Mouse (Mus musculus) heart, embryonic 11.5 days (tissue): Measurements from ENCODE around the gene Gm20388. TPM values are rescaled to one million over a fixed set of nuclear protein-coding genes. Genes with fewer than 3 reads are reported as not detected.

ENCODE experiments used
- ATAC-seq: fragments of 200-750 bp; cut with Nextera tagmentation; replicated peaks from 2 replicates; pipeline ENCODE4 v1.8.0; 2017; ENCODE audit warnings: moderate library complexity; ENCODE audit not compliant: insufficient number of reproducible peaks, low FRiP score, low TSS enrichment
- H3K27ac ChIP-seq: fragments of 300-500 bp; sonication (generic); 2 replicates; pipeline ENCODE4 v1.5.1; 2014; ENCODE audit warnings: mild to moderate bottlenecking, low read depth, low read length
- H3K27me3 ChIP-seq: fragments of 300-500 bp; sonication (generic); 2 replicates; pipeline ENCODE4 v1.6.1; 2014; ENCODE audit warnings: mild to moderate bottlenecking, low read length, mixed read lengths; ENCODE audit not compliant: control insufficient read depth, insufficient read depth
- H3K36me3 ChIP-seq: fragments of 300-500 bp; sonication (generic); 2 replicates; pipeline ENCODE4 v1.6.1; 2014; ENCODE audit warnings: mild to moderate bottlenecking, low read length, moderate library complexity, mixed read lengths; ENCODE audit not compliant: control insufficient read depth, insufficient read depth
- H3K4me1 ChIP-seq: fragments of 300-500 bp; sonication (generic); 2 replicates; pipeline ENCODE4 v1.6.1; 2014; ENCODE audit warnings: low read length; ENCODE audit not compliant: control insufficient read depth, insufficient read depth
- H3K4me2 ChIP-seq: fragments of 300-500 bp; sonication (generic); 2 replicates; pipeline ENCODE4 v1.6.1; 2014; ENCODE audit warnings: mild to moderate bottlenecking, moderate library complexity
- H3K4me3 ChIP-seq: fragments of 300-500 bp; sonication (generic); 2 replicates; pipeline ENCODE4 v1.5.1; 2014; ENCODE audit warnings: low read depth, low read length
- H3K9ac ChIP-seq: fragments of 300-500 bp; sonication (generic); 2 replicates; pipeline ENCODE4 v1.6.1; 2014; ENCODE audit warnings: mild to moderate bottlenecking, low read depth, low read length, moderate library complexity
- H3K9me3 ChIP-seq: fragments of 300-500 bp; sonication (generic); replicated peaks from 2 replicates; pipeline ENCODE4 v1.6.1; 2016; ENCODE audit warnings: low read length; ENCODE audit not compliant: control insufficient read depth
- WGBS: fragments of 180-500 bp; shearing (Covaris S2); extraction: QIAGEN DNeasy Blood & Tissue Kit; methylation state at CpG from one replicate; pipeline ENCODE4 v1.1.7; 2014; ENCODE audit not compliant: insufficient replicate concordance; 5-methylcytosine and 5-hydroxymethylcytosine counted together
- polyA plus RNA-seq: library from polyadenylated mRNA; unstranded; fragments of >200 nt; fragmentation: Nextera tagmentation; extraction: Ambion mirVana; gene quantifications from 2 replicates; pipeline ENCODE4 v1.2.1, GENCODE M21; 2014

The Gm20388 gene
- polyA plus RNA-seq, 1 experiment from 2014 or later = 6.4 TPM

GRCm38 (mm10) chr8:122742471-122742870, 2831.8 kb downstream of the Gm20388 start:
- no peak for ATAC-seq
- Histone ChIP-seq H3K9me3 (no peaks in the 10 kb centered on the region), H3K36me3 (no peaks in the 10 kb centered on the region), H3K4me2 (no peak overlapping the region), H3K27me3 (peaks cover 80% of the 10 kb centered on the region), H3K4me1 (peaks cover 6% of the 10 kb centered on the region; the same call in 1 of the 2 replicates), H3K27ac (no peak overlapping the region), H3K9ac (no peak overlapping the region), H3K4me3 (no peak overlapping the region)
- 24% methylated on average over 19 of the region's 19 CpGs for WGBS

- 29% methylated on average over 17 of the region's 17 CpGs for WGBS
- ATAC-seq = no peak
- no peak overlapping the region for H3K27ac ChIP-seq
Measured at GRCm38 (mm10) chr8:122745022-122745749, 2834.5 kb downstream of the Gm20388 start.

GRCm38 (mm10) chr8:122745750-122746275, 2835.2 kb downstream of the Gm20388 start:
- H3K4me3 ChIP-seq = no peak overlapping the region
- H3K4me1 ChIP-seq = no peaks in the 10 kb centered on the region
- ATAC-seq = no peak
- WGBS = 18% methylated on average over 16 of the region's 16 CpGs
- H3K9me3 ChIP-seq = no peaks in the 10 kb centered on the region
- H3K27me3 ChIP-seq = peaks cover 65% of the 10 kb centered on the region
- H3K9ac ChIP-seq = no peak overlapping the region
- H3K4me2 ChIP-seq = no peak overlapping the region; the same call in 1 of the 2 replicates
- no peak overlapping the region for H3K27ac ChIP-seq
- H3K36me3 ChIP-seq = no peaks in the 10 kb centered on the region

More at GRCm38 (mm10) chr8:122745022-122745749, 2834.5 kb downstream of the Gm20388 start:
- Histone ChIP-seq H3K4me1 (no peaks in the 10 kb centered on the region), H3K9ac (no peak overlapping the region), H3K4me3 (no peak overlapping the region), H3K4me2 (no peak overlapping the region), H3K27me3 (peaks cover 72% of the 10 kb centered on the region), H3K36me3 (no peaks in the 10 kb centered on the region), H3K9me3 (no peaks in the 10 kb centered on the region)

DNA sequence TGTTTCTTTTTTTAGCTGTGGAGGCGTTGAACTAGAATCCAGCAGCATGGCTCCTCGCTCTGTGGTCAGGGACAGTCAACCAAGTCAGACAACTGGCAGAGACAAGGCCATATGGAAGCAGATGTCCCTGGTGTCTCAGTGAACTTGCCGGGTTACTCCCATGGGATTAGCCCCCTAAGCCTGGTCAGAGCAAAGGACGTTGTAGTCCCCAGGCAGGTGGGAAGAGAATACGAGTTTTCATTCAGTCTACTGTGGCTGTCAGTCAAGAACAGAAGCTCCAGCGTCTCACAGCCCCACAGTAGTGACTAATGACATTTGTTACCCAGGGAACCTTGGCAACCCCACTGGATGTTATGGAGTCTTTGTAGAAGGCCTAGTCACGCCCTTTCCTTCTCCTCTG, 2835.8 kb downstream of the Gm20388 start:
- 47% methylated on average over 7 of the region's 7 CpGs for WGBS
- Histone ChIP-seq H3K9me3 (no peaks in the 10 kb centered on the region), H3K27me3 (peaks cover 59% of the 10 kb centered on the region), H3K9ac (no peak overlapping the region), H3K36me3 (no peaks in the 10 kb centered on the region), H3K4me1 (no peaks in the 10 kb centered on the region), H3K4me3 (no peak overlapping the region), H3K27ac (no peak overlapping the region), H3K4me2 (no peak overlapping the region)
- no peak for ATAC-seq

GRCm38 (mm10) chr8:122747825-122748224, 2837.2 kb downstream of the Gm20388 start:
- Histone ChIP-seq H3K9ac (no peak overlapping the region), H3K4me3 (no peak overlapping the region), H3K9me3 (no peaks in the 10 kb centered on the region), H3K36me3 (no peaks in the 10 kb centered on the region), H3K4me2 (no peak overlapping the region), H3K27me3 (peaks cover 47% of the 10 kb centered on the region), H3K27ac (no peak overlapping the region), H3K4me1 (no peaks in the 10 kb centered on the region)
- WGBS = 93% methylated on average over 1 of the region's 1 CpGs
- ATAC-seq = no peak

DNA sequence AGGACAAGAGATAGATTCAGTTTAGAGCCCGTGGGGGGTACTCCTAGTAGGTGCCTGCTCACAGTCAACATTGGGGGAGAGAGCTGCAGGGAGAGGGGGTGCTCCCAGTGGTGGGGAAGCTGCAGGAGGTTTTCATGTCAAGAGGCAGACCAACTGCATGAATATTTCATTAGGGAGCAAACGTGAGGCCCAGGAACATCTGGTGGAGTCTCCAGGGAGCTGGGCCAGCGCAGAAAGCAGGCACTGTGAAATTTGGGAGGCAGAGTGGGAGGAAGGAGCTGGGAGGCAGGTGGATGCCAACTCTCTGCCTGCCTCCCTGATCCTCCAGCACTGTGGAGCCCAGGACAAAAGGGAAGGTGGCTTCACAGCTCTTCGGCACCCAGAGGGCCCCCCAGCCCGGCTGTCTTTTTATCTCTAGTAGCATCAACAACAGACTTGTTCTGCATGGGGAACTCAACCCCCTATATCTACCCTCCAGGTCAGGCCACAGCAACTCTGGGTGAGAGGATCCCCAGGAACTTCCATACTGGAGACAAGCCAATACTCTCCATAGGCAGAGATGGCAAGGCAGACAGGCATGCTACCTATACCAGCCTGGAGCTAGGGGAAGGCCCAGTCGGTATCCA, 2838.8 kb downstream of the Gm20388 start:
- Histone ChIP-seq H3K4me3 (no peak overlapping the region), H3K4me2 (no peak overlapping the region), H3K27ac (no peak overlapping the region), H3K9ac (no peak overlapping the region), H3K36me3 (no peaks in the 10 kb centered on the region), H3K4me1 (no peaks in the 10 kb centered on the region), H3K9me3 (no peaks in the 10 kb centered on the region), H3K27me3 (peaks cover 32% of the 10 kb centered on the region)
- 52% methylated on average over 6 of the region's 6 CpGs for WGBS
- ATAC-seq = no peak

DNA sequence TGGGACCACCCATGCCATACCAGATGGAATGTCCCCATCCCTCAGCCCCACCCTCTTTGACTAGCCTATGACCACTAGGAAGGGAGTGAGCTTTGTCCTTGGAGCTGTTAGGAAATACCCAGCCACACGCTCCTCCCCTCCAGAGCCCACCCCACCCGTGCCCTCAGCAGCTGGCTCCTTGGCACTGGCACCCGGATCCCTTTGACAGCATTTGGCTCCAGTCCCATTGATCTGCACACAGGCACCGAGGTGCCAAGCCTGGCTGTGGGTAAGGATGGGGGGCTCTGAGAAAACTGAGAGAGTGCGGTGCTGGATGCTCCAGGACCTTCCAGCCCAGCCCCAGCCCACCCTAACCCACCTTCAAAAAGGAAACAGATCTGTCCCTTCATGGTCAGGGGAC, 2840.7 kb downstream of the Gm20388 start:
- Histone ChIP-seq H3K4me2 (no peak overlapping the region), H3K4me1 (no peaks in the 10 kb centered on the region), H3K9me3 (no peaks in the 10 kb centered on the region), H3K9ac (no peak overlapping the region), H3K36me3 (no peaks in the 10 kb centered on the region), H3K27ac (no peak overlapping the region), H3K4me3 (no peak overlapping the region), H3K27me3 (peaks cover 14% of the 10 kb centered on the region)
- no peak for ATAC-seq
- WGBS = 73% methylated on average over 5 of the region's 5 CpGs

GRCm38 (mm10) chr8:122752111-122752721, 2841.6 kb downstream of the Gm20388 start:
- no peak overlapping the region for H3K4me2 ChIP-seq
- H3K27ac ChIP-seq = no peak overlapping the region
- no peak for ATAC-seq
- no peak overlapping the region for H3K9ac ChIP-seq
- peaks cover 9% of the 10 kb centered on the region for H3K27me3 ChIP-seq
- WGBS = 80% methylated on average over 28 of the region's 29 CpGs
- H3K36me3 ChIP-seq = no peaks in the 10 kb centered on the region
- H3K4me1 ChIP-seq = no peaks in the 10 kb centered on the region
- no peaks in the 10 kb centered on the region for H3K9me3 ChIP-seq
- H3K4me3 ChIP-seq = no peak overlapping the region
